8 mouse cellular contexts compared by ENCODE assay signal in the genomic region with DNA sequence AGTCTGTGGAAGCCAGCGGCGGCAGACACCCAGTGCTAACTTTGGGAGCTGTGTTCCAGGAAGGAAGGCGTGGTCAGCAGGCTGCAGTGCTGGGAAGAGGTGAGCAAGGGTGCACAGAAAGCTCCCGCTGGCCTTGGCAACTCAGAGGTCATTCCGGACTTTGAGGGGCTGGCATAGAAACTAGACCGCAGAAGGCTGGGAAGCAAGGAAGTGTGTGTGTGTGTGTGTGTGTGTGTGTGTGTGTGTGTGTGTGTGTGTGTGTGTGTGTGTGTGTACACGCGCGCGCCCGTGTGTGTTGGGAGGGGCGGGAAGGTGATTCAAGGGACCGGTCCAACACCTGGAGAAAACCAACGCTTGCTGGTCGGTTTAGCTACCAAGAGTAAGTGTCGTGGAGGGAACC. TPM values are rescaled to one million over a fixed set of nuclear protein-coding genes. Genes with fewer than 3 reads are reported as not detected.
A peak's percentile ranks its signal among the peaks of the same experiment; 100 is the strongest.
DNase-seq lines count a peak whose midpoint lies in the region; ATAC-seq and TF ChIP-seq lines count a peak whose summit lies in the region.

A gene (plus strand): TSS at position 206 of the 400 bp plus-strand sequence.

- H3K9ac ChIP-seq in heart, adult 2 months (ENCODE audit: low read depth, low read length): peak within 1 kb of the TSS; percentile 81
- H3K9ac ChIP-seq in liver, embryonic 13.5 days: peak within 1 kb of the TSS; percentile 81
- H3K9ac ChIP-seq in stomach, embryonic 15.5 days: peak within 1 kb of the TSS; percentile 58

- 0 out of 2 replicates have a peak, but pooled peaks have one; percentile 13 for TF ChIP-seq EP300 in heart, adult 2 months (IDR thresholded peaks at IDR 0.05; ENCODE audit: insufficient read depth, low read depth, low read length)

- WGBS in heart, adult 2 months: 19% methylated on average over 16 of the region's 16 CpGs
- 15% methylated on average over 15 of the region's 16 CpGs for WGBS in kidney, adult 2 months
- WGBS in liver, embryonic 13.5 days (ENCODE audit: insufficient replicate concordance): 40% methylated on average over 16 of the region's 16 CpGs
- 22% methylated on average over 16 of the region's 16 CpGs for WGBS in stomach, embryonic 15.5 days

- peaks cover 46% of the 10 kb centered on the region for H3K4me1 ChIP-seq in bone marrow macrophage, adult 2 months (ENCODE audit: control insufficient read depth, insufficient read depth, low read length)
- peaks cover 16% of the 10 kb centered on the region for H3K4me1 ChIP-seq in heart, adult 2 months (ENCODE audit: control insufficient read depth, insufficient read depth, low read length)
- H3K4me1 ChIP-seq in kidney, adult 2 months (ENCODE audit: control insufficient read depth, insufficient read depth, low read length): peaks cover 14% of the 10 kb centered on the region
- peaks cover 55% of the 10 kb centered on the region for H3K4me1 ChIP-seq in liver, embryonic 13.5 days (replicated peaks)
- peaks cover 12% of the 10 kb centered on the region; the same call in 1 of the 2 replicates for H3K4me1 ChIP-seq in stomach, embryonic 15.5 days

- H3K36me3 ChIP-seq in heart, adult 2 months (ENCODE audit: control insufficient read depth, insufficient read depth, low read length): peaks cover 4% of the 10 kb centered on the region
- H3K36me3 ChIP-seq in kidney, adult 2 months (ENCODE audit: control insufficient read depth, insufficient read depth, low read length): no peaks in the 10 kb centered on the region
- H3K36me3 ChIP-seq in liver, embryonic 13.5 days: no peaks in the 10 kb centered on the region
- H3K36me3 ChIP-seq in stomach, embryonic 15.5 days: no peaks in the 10 kb centered on the region

- peak within 1 kb of the TSS; percentile 51 for H3K27ac ChIP-seq in bone marrow macrophage, adult 2 months (ENCODE audit: insufficient read depth, low read depth, low read length)
- H3K27ac ChIP-seq in heart, adult 2 months: peak within 1 kb of the TSS; percentile 95
- H3K27ac ChIP-seq in kidney, adult 2 months (ENCODE audit: insufficient read depth, low read depth, low read length): peak within 1 kb of the TSS; percentile 96
- peak within 1 kb of the TSS; percentile 98 for H3K27ac ChIP-seq in liver, embryonic 13.5 days
- H3K27ac ChIP-seq in stomach, embryonic 15.5 days: no peak within 1 kb of the TSS

- no peak for DNase-seq in layer of hippocampus, adult 18-20 months (ENCODE audit: low spot score in 2 of 2)
- DNase-seq in layer of hippocampus, adult 9-11 months: no peak
- DNase-seq in heart, adult 2 months: peak; percentile 54 to 66
- DNase-seq in kidney, adult 2 months: peak; percentile 77
- no peak for DNase-seq in liver, embryonic 13.5 days
- DNase-seq in right cerebral cortex, adult 18-20 months: no peak

- TF ChIP-seq CTCF in bone marrow macrophage, adult 2 months (IDR thresholded peaks at IDR 0.05; ENCODE audit: low read depth, low read length): no peak
- TF ChIP-seq CTCF in heart, adult 2 months (IDR thresholded peaks at IDR 0.05): no peak
- no peak for TF ChIP-seq CTCF in kidney, adult 2 months (conservative IDR thresholded peaks at IDR 0.05; ENCODE audit: insufficient read depth, insufficient read length, low read depth, low read length)

- H3K4me3 ChIP-seq in bone marrow macrophage, adult 2 months (ENCODE audit: insufficient read depth, low read length): peak within 1 kb of the TSS; percentile 67
- H3K4me3 ChIP-seq in heart, adult 2 months: peak within 1 kb of the TSS; percentile 61
- peak within 1 kb of the TSS; percentile 74 for H3K4me3 ChIP-seq in kidney, adult 2 months (ENCODE audit: insufficient read depth, low read depth, low read length)
- peak within 1 kb of the TSS; percentile 72 for H3K4me3 ChIP-seq in liver, embryonic 13.5 days (replicated peaks)
- H3K4me3 ChIP-seq in stomach, embryonic 15.5 days (replicated peaks): peak within 1 kb of the TSS; percentile 55

- no peak for TF ChIP-seq POLR2A in bone marrow macrophage, adult 2 months (IDR thresholded peaks at IDR 0.05; ENCODE audit: borderline replicate concordance, low read depth, low read length)
- peak; percentile 59; the same call in 1 of the 2 replicates for TF ChIP-seq POLR2A in heart, adult 2 months (IDR thresholded peaks at IDR 0.05; ENCODE audit: insufficient read depth, low read depth, low read length)
- peak; percentile 24 for TF ChIP-seq POLR2A in kidney, adult 2 months (IDR thresholded peaks at IDR 0.05; ENCODE audit: low read depth, low read length)

- no peaks in the 10 kb centered on the region for H3K9me3 ChIP-seq in liver, embryonic 13.5 days (replicated peaks)
- H3K9me3 ChIP-seq in stomach, embryonic 15.5 days: no peaks in the 10 kb centered on the region

- no peaks in the 10 kb centered on the region for H3K27me3 ChIP-seq in heart, adult 2 months (ENCODE audit: control insufficient read depth, insufficient read depth, low read length)
- no peaks in the 10 kb centered on the region for H3K27me3 ChIP-seq in kidney, adult 2 months (replicated peaks; ENCODE audit: control insufficient read depth, insufficient read depth, low read length)
- H3K27me3 ChIP-seq in liver, embryonic 13.5 days: peaks cover 30% of the 10 kb centered on the region
- H3K27me3 ChIP-seq in stomach, embryonic 15.5 days (replicated peaks): peaks cover 12% of the 10 kb centered on the region; the same call in 1 of the 2 replicates

- no peak for ATAC-seq in liver, embryonic 13.5 days (ENCODE audit: low read depth)
- ATAC-seq in stomach, embryonic 15.5 days (ENCODE audit: insufficient read depth, low FRiP score, low read depth): peak; percentile 17; the same call in 1 of the 2 replicates

- intact Hi-C loops in heart, adult 2 months (cut with DNase I): loop anchor here (2.0 kb wide), 1 partner anchor 17 kb away; no protein-coding TSS in a partner anchor

- no peaks in the 10 kb centered on the region for H3K79me2 ChIP-seq in heart, adult 2 months (replicated peaks; ENCODE audit: control insufficient read depth, insufficient read depth, low read length)

- peak within 1 kb of the TSS; percentile 98 for H3K4me2 ChIP-seq in liver, embryonic 13.5 days
- H3K4me2 ChIP-seq in stomach, embryonic 15.5 days: peak within 1 kb of the TSS; percentile 99

RNA-seq across cellular contexts. Expression of the gene that starts here (rescaled TPM):
- 10 to 100 TPM; 23.8 to 24.5 TPM for total RNA-seq in layer of hippocampus, adult 18-20 months (2021)
- 43.3 and 44.5 TPM in 2 replicates for polyA plus RNA-seq in bone marrow macrophage, adult 2 months (2012; ENCODE audit: insufficient read depth, insufficient read length, missing spikeins)
- total RNA-seq in heart, adult 2 months (2021): 10 to 100 TPM; 38.9 to 43.6 TPM
- 29.9 and 40.4 TPM in 2 replicates for polyA plus RNA-seq in heart, adult 2 months (2012; rRNA removed)
- polyA plus RNA-seq in kidney, adult 2 months (2012; rRNA removed): 23.4 and 26.4 TPM in 2 replicates
- polyA plus RNA-seq in liver, embryonic 13.5 days (2015; fragmentation: Nextera tagmentation; extraction: Ambion mirVana): 26.2 and 34.2 TPM in 2 replicates
- polyA plus RNA-seq in stomach, embryonic 15.5 days (2015; fragmentation: Nextera tagmentation; extraction: Ambion mirVana): 5.0 and 5.9 TPM in 2 replicates

Comparison
In these comparisons a context has a peak if more than half of its experiments do, and no peak if none do; other contexts are left out.
1. DNase-seq: peak in heart, adult 2 months (2 of 2) and kidney, adult 2 months (single experiment); none in layer of hippocampus, adult 18-20 months (0 of 2), layer of hippocampus, adult 9-11 months (single experiment), liver, embryonic 13.5 days (single experiment) and right cerebral cortex, adult 18-20 months (single experiment).
2. Peak in every context shown above with its lines, with median percentiles within 50 percentile points of each other: H3K4me3 ChIP-seq and H3K9ac ChIP-seq.